Mouse (Mus musculus): Measurements from ENCODE around the gene Nrxn1. TPM values are rescaled to one million over a fixed set of nuclear protein-coding genes. Genes with fewer than 3 reads are reported as not detected.

Nrxn1 gene
- total and polyA plus RNA-seq, 3 experiments = not detected

DNA sequence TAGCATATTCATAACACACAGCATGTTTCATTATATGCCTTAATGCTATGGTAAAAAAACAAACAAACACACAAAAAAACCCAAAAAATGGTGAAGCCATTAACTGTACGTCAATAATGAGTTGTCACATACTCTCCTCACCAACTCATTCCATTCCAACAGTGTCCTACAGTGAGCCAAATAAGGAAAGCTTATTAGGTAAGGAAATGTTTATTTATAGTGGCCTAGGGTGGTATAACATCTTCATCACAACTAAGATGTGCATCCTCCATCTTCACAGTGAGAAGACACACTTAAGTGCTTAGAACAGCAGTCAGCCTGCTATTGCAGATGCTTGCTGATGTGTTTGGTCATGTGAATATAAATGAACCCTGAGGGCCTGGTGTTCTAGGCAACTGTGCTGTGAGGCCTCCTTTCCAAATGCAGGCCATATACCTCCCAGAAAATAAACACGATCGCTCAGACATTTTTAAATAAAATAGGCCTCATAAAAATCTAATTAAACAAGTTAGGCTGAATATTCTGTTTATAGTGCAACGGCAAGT is 454.6 kb downstream of the Nrxn1 start:
- no peak for DNase-seq (ENCODE audit: extremely low read depth)
- Histone ChIP-seq H3K9me3 (replicated peaks; ENCODE audit: low read length) (peaks cover 20% of the 10 kb centered on the region), H3K36me3 (replicated peaks in 1 of 2; ENCODE audit: control insufficient read depth in 1 of 2, insufficient read depth in 1 of 2, low read length in 1 of 2) (no peaks in the 10 kb centered on the region), H3K27me3 (replicated peaks) (no peaks in the 10 kb centered on the region), H3K4me2 (ENCODE audit: insufficient read depth, low read depth, poor library complexity, severe bottlenecking) (no peak overlapping the region), H3K9ac (ENCODE audit: insufficient read depth, low read depth) (no peak overlapping the region), H3K27ac (ENCODE audit: insufficient read depth, low read depth) (no peak overlapping the region), H3K4me3 (replicated peaks in 1 of 3; ENCODE audit: low read depth in 2 of 3, low read length in 2 of 3, poor library complexity in 1 of 3) (no peak overlapping the region), H3K79me2 (replicated peaks; ENCODE audit: control insufficient read depth, extremely low read depth, insufficient read depth, poor library complexity, severe bottlenecking) (no peaks in the 10 kb centered on the region), H3K4me1 (ENCODE audit: control insufficient read depth in 1 of 2, insufficient read depth in 2 of 2) (no peaks in the 10 kb centered on the region)
- in situ Hi-C loops (cut with MboI; ENCODE audit: low pct_ligation_motif_present, low pct_unique_long_range_greater_than_20kb, low sequenced_read_pairs) = no loop called here
- no peak for TF ChIP-seq ZKSCAN1 (IDR thresholded peaks at IDR 0.05; ENCODE audit: borderline replicate concordance, low read depth, low read length)
- TF ChIP-seq KAT2A (IDR thresholded peaks at IDR 0.05; ENCODE audit: insufficient replicate concordance, low read length) = no peak
- TF ChIP-seq PAX5 (IDR thresholded peaks at IDR 0.05; ENCODE audit: low read length) = no peak
- no peak for TF ChIP-seq BHLHE40 (IDR thresholded peaks at IDR 0.05; ENCODE audit: low read depth, low read length)
- TF ChIP-seq UBTF (IDR thresholded peaks at IDR 0.05; ENCODE audit: low read depth, low read length) = no peak
- TF ChIP-seq ZC3H11A (IDR thresholded peaks at IDR 0.05; ENCODE audit: low read depth, low read length) = no peak
- no peak for TF ChIP-seq RCOR1 (conservative IDR thresholded peaks at IDR 0.05; ENCODE audit: low read depth, low read length)
- TF ChIP-seq EP300 (IDR thresholded peaks at IDR 0.05; ENCODE audit: low read length) = no peak
- no peak for TF ChIP-seq HCFC1 (IDR thresholded peaks at IDR 0.05; ENCODE audit: low read depth, low read length)
- no peak for TF ChIP-seq JUND (conservative IDR thresholded peaks at IDR 0.05; ENCODE audit: low read depth, low read length)
- TF ChIP-seq POLR2A (IDR thresholded peaks at IDR 0.05; ENCODE audit: low read depth, low read length) = no peak
- no peak for TF ChIP-seq MAFK (IDR thresholded peaks at IDR 0.05; ENCODE audit: insufficient replicate concordance, low read length)
- no peak for TF ChIP-seq TBP (conservative IDR thresholded peaks at IDR 0.05; ENCODE audit: low read depth, low read length)
- no peak for TF ChIP-seq IRF4 (IDR thresholded peaks at IDR 0.05; ENCODE audit: low read depth, low read length)
- no peak for TF ChIP-seq MYC (IDR thresholded peaks at IDR 0.05; ENCODE audit: low read depth, low read length)
- no peak for TF ChIP-seq ZNF384 (IDR thresholded peaks at IDR 0.05; ENCODE audit: low read depth, low read length)
- TF ChIP-seq ELF1 (IDR thresholded peaks at IDR 0.05; ENCODE audit: low read depth, low read length) = no peak
- no peak for TF ChIP-seq MAX (IDR thresholded peaks at IDR 0.05; ENCODE audit: low read length)
- TF ChIP-seq MEF2A (IDR thresholded peaks at IDR 0.05; ENCODE audit: borderline replicate concordance, low read depth, low read length) = no peak
- no peak for TF ChIP-seq RAD21 (IDR thresholded peaks at IDR 0.05; ENCODE audit: low read depth, low read length)
- dilution Hi-C loops (cut with MboI; ENCODE audit: extremely low pct_ligation_motif_present, extremely low pct_unique_long_range_greater_than_20kb, low sequenced_read_pairs) = no loop called here

DNA sequence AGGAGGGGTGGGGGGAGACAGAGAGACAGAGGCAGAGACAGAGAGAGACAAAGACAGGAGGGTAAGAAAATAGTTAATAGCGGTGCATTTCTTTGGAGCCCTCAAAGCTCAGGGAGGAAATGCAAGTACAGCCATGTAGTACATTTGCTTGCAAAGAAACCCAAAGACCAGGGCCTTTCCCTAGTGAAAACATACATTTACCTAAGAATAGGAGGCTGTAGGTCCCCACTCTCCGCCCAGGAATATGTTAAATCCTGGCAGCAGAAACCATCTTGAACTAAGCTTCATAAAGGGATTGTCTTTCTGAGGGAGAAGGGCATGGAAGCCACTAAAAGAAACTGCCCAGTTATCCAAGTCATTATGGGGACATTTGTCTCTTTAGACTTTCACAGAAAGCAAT is 461.5 kb downstream of the Nrxn1 start:
- Histone ChIP-seq H3K27ac (ENCODE audit: insufficient read depth, low read depth) (no peak overlapping the region), H3K4me3 (replicated peaks in 1 of 3; ENCODE audit: low read depth in 2 of 3, low read length in 2 of 3, poor library complexity in 1 of 3) (no peak overlapping the region), H3K27me3 (replicated peaks) (no peaks in the 10 kb centered on the region), H3K9ac (ENCODE audit: insufficient read depth, low read depth) (no peak overlapping the region), H3K36me3 (replicated peaks in 1 of 2; ENCODE audit: control insufficient read depth in 1 of 2, insufficient read depth in 1 of 2, low read length in 1 of 2) (no peaks in the 10 kb centered on the region), H3K79me2 (replicated peaks; ENCODE audit: control insufficient read depth, extremely low read depth, insufficient read depth, poor library complexity, severe bottlenecking) (no peaks in the 10 kb centered on the region), H3K4me1 (ENCODE audit: control insufficient read depth in 1 of 2, insufficient read depth in 2 of 2) (no peaks in the 10 kb centered on the region), H3K4me2 (ENCODE audit: insufficient read depth, low read depth, poor library complexity, severe bottlenecking) (no peak overlapping the region), H3K9me3 (replicated peaks; ENCODE audit: low read length) (peaks cover 21% of the 10 kb centered on the region)
- DNase-seq (ENCODE audit: extremely low read depth) = no peak
- TF ChIP-seq JUND (conservative IDR thresholded peaks at IDR 0.05; ENCODE audit: low read depth, low read length) = no peak
- no peak for TF ChIP-seq CTCF (conservative IDR thresholded peaks at IDR 0.05 in 1 of 2, IDR thresholded peaks at IDR 0.05 in 1 of 2; ENCODE audit: low read depth in 2 of 2, low read length in 2 of 2)
- TF ChIP-seq EP300 (IDR thresholded peaks at IDR 0.05; ENCODE audit: low read length) = no peak
- no peak for TF ChIP-seq IRF4 (IDR thresholded peaks at IDR 0.05; ENCODE audit: low read depth, low read length)
- no peak for TF ChIP-seq E2F4 (IDR thresholded peaks at IDR 0.05; ENCODE audit: insufficient replicate concordance, low read depth, low read length)
- TF ChIP-seq POLR2AphosphoS2 (IDR thresholded peaks at IDR 0.05; ENCODE audit: low read depth, low read length) = no peak
- TF ChIP-seq CHD1 (IDR thresholded peaks at IDR 0.05; ENCODE audit: low read depth, low read length) = no peak
- TF ChIP-seq MAFK (IDR thresholded peaks at IDR 0.05; ENCODE audit: insufficient replicate concordance, low read length) = no peak
- no peak for TF ChIP-seq MYC (IDR thresholded peaks at IDR 0.05; ENCODE audit: low read depth, low read length)
- no peak for TF ChIP-seq TCF12 (IDR thresholded peaks at IDR 0.05; ENCODE audit: low read depth, low read length)
- no peak for TF ChIP-seq RCOR1 (conservative IDR thresholded peaks at IDR 0.05; ENCODE audit: low read depth, low read length)
- TF ChIP-seq USF1 (IDR thresholded peaks at IDR 0.05; ENCODE audit: low read depth, low read length) = no peak
- TF ChIP-seq PAX5 (IDR thresholded peaks at IDR 0.05; ENCODE audit: low read length) = no peak
- in situ Hi-C loops (cut with MboI; ENCODE audit: low pct_ligation_motif_present, low pct_unique_long_range_greater_than_20kb, low sequenced_read_pairs) (no loop called here), dilution Hi-C loops (cut with MboI; ENCODE audit: extremely low pct_ligation_motif_present, extremely low pct_unique_long_range_greater_than_20kb, low sequenced_read_pairs) (no loop called here)
